Mouse (Mus musculus) small intestine, adult 2 months (tissue): Measurements from ENCODE around the gene Ripk1.

Source experiments
- CTCF ChIP-seq: fragments of 200-500 bp; IDR thresholded peaks from 2 replicates; pipeline ENCODE4 v1.5.1; 2012; ENCODE audit warnings: low read depth, mild to moderate bottlenecking, control low read depth, inconsistent platforms, low read length, moderate library complexity, mixed read lengths; ENCODE audit not compliant: insufficient replicate concordance, insufficient read length; ENCODE audit errors: extremely low read depth
- POLR2A ChIP-seq: fragments of 200-500 bp; IDR thresholded peaks from 2 replicates; pipeline ENCODE4 v1.6.1; 2012; ENCODE audit warnings: low read depth, mild to moderate bottlenecking, control low read depth, inconsistent platforms, low read length, moderate library complexity

- TF ChIP-seq CTCF (no peak), POLR2A (no peak)
Measured at GRCm38 (mm10) chr13:34079801-34080200, 77.6 kb downstream of the Ripk1 start.
